Mouse (Mus musculus) inflammation-experienced regulatory T-cells, adult 6 months (primary cell): ENCODE results near the gene Elp5. TPM values are rescaled to one million over a fixed set of nuclear protein-coding genes. Genes with fewer than 3 reads are reported as not detected.
A peak's percentile ranks its signal among the peaks of the same experiment; 100 is the strongest.

Experiments used
- ATAC-seq: one replicate; pipeline ENCODE4 v1.8.0; 2017
- polyA plus RNA-seq, 3 experiments: library from polyadenylated mRNA; unstranded; fragments of 100-300 nt; shearing (Covaris generic); gene quantifications; one replicate each; pipeline ENCODE4 v1.2.1; 2017

Elp5 gene
- polyA plus RNA-seq, 3 experiments from 2014 or later, result 61.5 to 78.3 (median 68.5) TPM

- peak; percentile 78 for ATAC-seq
These were observed 32.7 kb upstream of the Elp5 start, which contains the start of gene Acadvl for GRCm38 (mm10) chr11:70014880-70015558. Gene Acadvl, minus strand, starts transcription at chr11:70015411.

- no peak for ATAC-seq
These were observed 31.7 kb upstream of the Elp5 start for GRCm38 (mm10) chr11:70014051-70014450.

DNA sequence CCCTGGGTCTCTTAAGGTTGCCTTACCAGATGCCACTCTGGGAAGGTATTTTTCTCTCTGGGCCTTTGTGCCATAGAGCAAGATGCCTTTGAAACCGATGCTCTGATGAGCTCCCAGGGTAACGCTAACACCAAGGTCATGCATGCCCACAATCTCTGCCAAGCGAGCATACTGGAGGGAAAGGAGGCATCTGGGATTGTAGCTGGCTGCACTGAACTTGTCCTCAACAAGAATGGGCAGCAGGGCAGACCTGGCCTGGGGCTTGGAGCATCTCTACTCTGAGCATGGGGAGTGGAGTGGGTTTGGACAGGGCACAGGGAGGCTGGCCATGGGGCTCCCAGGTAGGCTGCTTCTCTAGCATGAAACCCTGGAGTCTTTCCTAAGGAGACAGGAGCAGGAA lies 31.1 kb upstream of the Elp5 start:
- ATAC-seq, result no peak

DNA sequence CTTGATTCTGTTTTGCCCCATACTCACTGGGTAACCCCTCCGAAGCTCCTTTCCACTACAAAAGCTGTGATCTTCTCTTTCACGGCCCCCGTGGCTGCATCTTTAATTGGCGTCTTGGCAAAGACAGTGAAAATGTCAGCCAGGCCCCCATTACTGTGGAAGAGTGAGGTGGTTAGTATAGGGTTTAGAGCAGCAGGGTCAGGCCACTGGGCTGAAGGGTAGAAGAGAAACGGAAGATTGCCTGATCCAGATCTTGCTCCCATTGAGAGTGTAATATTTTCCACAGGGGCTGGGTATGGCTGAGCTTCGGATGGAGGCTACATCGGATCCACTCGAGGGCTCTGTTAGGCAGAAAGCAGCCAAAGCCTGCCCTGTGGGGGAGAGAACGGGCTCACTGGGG lies 30.6 kb upstream of the Elp5 start:
- no peak for ATAC-seq

DNA sequence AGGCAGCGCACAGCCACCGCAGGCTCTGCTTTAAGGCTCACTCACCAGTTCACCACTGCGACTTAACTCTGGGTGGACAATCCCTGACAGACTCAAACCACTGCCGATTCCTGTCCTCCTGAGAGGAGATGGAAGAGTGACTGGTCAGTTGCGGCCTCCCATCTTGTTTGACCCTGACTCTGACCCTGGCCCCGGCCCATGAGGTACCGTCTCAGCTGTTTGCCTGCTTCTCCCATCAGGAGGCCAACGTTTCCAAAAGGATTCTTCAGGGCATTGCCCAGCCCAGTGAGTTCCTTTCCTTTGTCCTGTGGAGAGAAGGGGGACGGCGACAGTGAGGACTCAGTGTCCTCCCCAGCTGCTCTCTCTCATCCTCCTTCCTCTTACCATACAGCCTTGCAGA lies 28.6 kb upstream of the Elp5 start:
- ATAC-seq, result no peak

GRCm38 (mm10) chr11:70010548-70010947 lies 28.2 kb upstream of the Elp5 start:
- no peak for ATAC-seq

GRCm38 (mm10) chr11:70010033-70010432 lies 27.7 kb upstream of the Elp5 start:
- ATAC-seq, result no peak

- ATAC-seq, result peak; percentile 43
These were observed 23.2 kb upstream of the Elp5 start for GRCm38 (mm10) chr11:70005521-70005920.

GRCm38 (mm10) chr11:70002471-70002870 lies 20.2 kb upstream of the Elp5 start:
- ATAC-seq, result no peak

DNA sequence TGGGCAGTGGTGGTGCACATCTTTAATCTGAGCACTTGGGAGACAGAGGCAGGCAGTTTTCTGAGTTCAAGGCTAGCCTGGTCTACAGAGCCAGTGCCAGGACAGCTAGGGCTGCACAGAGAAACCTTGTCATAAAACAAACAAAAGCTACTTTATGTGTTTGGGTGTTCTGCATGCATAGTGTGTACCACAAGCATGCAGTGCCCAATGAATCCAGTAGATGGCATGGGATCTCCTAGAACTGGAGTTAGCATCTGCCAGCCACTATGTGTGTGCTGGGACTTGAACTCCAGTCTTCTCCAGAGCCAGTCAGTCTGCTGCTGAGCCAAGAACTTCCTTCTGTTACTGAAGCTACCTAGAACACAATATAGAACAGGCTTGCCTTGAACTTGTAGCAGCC lies 19.5 kb upstream of the Elp5 start:
- no peak for ATAC-seq

GRCm38 (mm10) chr11:70001159-70001558 lies 18.8 kb upstream of the Elp5 start:
- ATAC-seq, result no peak

DNA sequence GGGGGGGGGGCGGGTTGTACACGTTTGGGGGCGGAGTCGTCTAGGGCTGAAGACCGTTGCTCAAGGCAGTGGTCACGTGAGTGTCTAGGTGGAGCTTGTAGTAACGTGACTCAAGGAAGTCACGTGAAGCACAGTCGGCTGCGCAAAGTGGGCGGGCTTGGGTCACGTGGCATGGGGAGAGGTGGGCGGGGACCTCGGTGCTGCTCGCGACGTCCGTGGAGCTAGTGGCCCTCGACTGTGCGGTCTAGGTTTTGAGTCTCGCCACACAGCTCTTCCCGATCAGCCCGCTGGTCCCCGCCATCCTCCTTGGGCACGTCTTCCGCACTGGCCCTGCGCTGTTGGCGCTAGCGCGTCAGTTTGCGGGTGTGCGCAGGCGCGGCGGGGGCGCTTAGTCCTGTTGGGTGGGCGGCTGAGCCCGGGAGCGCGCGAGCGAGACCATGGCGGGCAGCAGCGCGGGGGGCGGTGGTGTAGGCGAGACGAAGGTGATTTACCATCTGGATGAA lies 18.1 kb upstream of the Elp5 start, which contains the start of gene Dvl2:
TSS of gene Dvl2 (plus strand) at position 200 of the 503 bp plus-strand sequence.
- peak; percentile 60 for ATAC-seq

DNA sequence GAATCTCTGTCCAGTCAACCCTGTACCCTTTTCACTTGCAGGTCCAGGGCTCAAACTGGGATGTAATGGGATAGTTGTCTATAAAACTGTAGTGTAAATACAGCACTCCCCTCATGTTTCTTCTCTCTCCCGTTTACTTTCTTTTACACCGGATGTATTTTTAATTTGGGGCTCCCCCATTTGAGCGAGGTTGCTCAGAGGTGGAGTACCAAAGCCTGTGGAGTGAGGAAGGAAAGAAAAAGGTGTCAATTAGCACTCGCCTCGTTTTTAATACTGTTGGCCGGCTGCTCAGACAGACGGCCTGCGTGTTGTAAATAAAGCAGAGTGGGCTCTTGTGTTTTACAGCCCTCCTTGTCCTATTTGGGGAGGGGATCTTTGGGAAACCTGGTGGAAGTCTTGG lies 17.3 kb upstream of the Elp5 start:
- ATAC-seq, result no peak

DNA sequence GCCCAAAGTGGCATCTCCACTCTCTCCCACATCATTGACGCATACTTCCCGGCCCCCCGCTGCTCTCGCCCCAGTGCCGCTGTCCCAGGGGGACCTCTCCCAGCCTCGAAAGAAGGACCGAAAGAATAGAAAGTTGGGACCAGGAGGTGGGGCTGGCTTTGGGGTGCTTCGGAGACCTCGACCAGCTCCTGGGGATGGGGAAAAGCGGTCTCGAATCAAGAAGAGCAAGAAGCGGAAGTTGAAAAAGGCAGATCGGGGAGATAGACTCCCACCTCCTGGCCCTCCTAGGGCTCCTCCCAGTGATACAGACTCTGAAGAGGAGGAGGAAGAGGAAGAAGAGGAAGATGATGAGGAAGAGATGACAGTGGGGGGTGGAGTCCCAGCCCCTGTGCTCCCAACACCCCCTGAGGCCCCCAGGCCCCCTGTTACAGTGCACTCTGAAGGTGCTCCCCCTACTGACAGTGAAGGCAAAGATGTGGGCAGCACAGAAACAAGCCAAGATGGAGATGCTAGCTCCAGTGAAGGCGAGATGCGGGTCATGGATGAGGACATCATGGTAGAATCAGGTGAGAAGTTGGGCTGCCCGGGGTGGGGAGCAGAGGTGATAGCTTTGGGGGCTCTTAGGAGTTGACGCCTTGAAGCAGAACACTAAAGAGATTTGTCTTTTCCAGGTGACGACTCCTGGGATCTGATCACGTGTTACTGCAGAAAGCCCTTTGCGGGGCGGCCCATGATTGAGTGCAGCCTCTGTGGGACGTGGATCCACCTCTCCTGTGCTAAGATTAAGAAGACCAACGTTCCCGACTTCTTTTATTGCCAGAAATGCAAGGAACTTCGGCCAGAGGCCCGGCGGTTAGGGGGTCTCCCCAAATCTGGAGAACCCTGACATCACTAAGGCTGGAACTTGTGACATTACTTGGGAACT lies 16.5 kb upstream of the Elp5 start:
- no peak for ATAC-seq

GRCm38 (mm10) chr11:69997070-69997509 lies 14.8 kb upstream of the Elp5 start:
- no peak for ATAC-seq

DNA sequence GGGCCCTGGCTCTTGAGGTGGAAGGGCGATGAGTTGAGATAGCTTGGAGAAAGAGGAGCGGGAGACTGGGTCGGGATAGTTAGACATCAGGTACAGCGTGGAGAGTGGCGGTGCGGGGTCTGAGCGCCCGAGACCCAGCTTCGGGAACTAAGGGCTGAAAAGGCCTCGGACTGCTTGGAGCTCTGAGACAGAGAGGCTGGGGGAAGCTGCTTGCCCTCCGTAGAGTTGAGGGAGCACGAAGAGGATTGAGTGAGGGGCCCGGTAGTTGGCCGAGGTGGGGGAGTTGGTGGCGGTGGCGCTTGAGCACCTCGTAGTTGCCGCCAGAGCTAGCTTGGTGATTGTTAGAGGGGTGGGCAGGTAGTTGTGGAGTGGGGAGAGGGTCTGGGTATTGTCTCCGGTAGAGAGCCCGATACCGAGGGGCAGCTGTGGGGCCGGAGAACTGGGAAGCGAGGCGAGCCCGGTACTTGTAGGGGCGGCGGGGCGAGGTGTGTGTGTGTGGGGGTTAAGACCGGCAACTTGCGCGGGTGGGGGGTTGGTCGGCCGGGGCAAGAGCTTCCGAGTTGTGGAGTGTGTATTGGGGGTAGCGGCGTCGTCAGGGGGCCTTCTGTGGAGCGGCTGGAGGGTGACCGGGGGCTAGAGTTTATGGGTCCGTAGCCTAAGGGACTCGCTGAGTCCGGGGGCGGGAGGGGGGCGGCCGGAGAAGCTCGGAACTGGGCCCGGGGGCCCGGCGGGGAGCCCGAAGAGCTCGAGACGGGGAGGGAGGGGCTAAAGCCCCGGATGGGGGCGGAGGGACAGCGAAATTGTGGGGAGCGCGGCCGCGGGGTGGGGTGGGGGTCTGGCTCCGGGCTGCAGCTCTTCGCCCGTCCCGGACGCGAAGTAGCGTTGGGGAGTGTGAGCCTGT lies 14.1 kb upstream of the Elp5 start:
- ATAC-seq, result no peak

DNA sequence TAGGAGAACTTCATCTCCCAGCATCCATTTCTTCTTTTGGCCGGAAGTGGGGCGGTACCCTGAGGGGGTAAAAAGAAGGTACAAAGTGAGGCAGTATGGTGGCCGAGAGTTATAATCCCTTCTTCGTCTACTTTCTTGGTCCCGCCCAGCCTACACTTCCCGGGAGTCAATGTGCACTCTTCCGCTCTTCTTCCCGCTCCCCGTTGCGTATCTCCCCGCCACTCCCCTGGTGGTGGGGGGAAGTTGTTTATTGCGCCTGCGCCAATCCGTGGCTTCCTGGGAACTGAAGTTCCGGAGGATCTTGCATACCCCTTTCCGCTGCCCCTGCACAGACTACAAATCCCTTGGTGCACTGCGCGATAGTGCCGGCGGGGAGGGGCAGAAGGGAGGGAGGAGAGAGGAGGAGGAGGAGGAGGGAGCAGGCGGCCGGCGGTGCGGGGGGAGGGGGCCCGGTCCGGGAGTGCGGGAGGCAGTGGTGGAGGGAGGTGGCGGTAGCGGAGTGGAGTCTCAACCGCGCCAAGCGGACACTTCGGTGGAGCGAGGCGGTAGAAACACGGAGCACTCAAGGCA lies 13.2 kb upstream of the Elp5 start, which contains the start of gene Phf23:
TSS of gene Phf23 (plus strand) at position 387 of the 570 bp plus-strand sequence.
- peak; percentile 70 for ATAC-seq

DNA sequence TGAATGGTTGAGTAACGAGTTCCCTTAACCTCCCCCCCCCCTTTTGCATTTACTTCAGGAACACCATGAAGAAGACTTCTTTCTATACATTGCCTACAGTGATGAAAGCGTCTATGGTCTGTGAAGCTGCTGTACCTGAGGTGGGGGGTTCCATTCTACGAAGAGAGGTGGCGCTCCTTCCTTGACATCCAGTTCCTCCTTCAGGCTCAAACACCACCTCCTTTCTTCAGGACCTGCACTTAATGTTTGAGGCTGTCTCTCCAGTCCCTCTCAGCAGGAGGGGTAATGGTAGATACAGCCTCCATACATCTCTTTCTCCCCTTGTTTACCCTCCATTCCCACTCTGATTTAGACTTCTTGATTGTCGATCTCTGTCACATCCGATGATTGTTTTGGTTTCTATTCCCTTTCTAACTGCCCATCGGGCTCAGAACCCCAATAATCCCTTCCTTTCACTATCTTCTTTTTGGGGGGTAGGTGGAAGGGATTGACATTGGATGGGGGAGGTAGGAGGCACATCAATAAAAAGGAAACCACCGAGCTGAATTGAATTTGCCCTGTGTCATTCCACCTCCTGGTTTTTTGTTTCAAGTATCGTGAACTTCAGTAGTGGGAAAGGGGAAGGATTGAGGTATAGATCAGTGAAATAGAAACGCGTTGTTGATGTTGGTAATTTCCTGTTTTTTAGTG lies 12.2 kb upstream of the Elp5 start:
- no peak for ATAC-seq

- ATAC-seq, result no peak
These were observed 10.6 kb upstream of the Elp5 start for GRCm38 (mm10) chr11:69992932-69993331.

DNA sequence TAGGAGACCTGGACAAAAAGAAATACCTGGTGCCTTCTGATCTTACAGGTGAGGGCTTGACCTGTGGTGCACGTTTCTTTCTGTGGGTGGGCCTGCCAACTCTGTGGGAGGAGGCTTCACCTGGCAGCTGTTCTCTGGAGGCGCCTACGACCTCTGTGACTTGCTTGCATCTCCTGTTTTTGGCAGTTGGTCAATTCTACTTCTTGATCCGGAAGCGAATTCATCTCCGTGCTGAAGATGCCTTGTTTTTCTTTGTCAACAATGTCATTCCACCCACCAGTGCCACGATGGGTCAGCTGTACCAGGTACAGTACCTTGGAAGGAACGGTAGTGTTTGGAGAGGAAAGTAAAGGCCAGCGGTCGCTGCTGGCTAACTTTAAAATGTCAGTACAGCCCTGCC lies 10.1 kb upstream of the Elp5 start:
- ATAC-seq, result no peak

GRCm38 (mm10) chr11:69991711-69992110 lies 9.4 kb upstream of the Elp5 start:
- ATAC-seq, result no peak
